Mouse (Mus musculus) hindbrain, embryonic 12.5 days (tissue): ENCODE measurements around the gene 1700037H04Rik. TPM values are rescaled to one million over a fixed set of nuclear protein-coding genes. Genes with fewer than 3 reads are reported as not detected.
A peak's percentile ranks its signal among the peaks of the same experiment; 100 is the strongest.

Experiments
- ATAC-seq: fragments of 200-750 bp; cut with Nextera tagmentation; 2 replicates; pipeline ENCODE4 v1.8.0; 2017; ENCODE audit warnings: moderate TSS enrichment; ENCODE audit not compliant: low FRiP score
- H3K27ac ChIP-seq: fragments of 300-500 bp; sonication (generic); 2 replicates; pipeline ENCODE4 v1.5.1; 2016; ENCODE audit warnings: mild to moderate bottlenecking
- H3K27me3 ChIP-seq: fragments of 300-500 bp; sonication (generic); 2 replicates; pipeline ENCODE4 v1.6.1; 2016; ENCODE audit warnings: mild to moderate bottlenecking
- H3K36me3 ChIP-seq: fragments of 300-500 bp; sonication (generic); 2 replicates; pipeline ENCODE4 v1.6.1; 2016; ENCODE audit warnings: mild to moderate bottlenecking
- H3K4me1 ChIP-seq: fragments of 300-500 bp; sonication (generic); 2 replicates; pipeline ENCODE4 v1.6.1; 2016
- H3K4me2 ChIP-seq: fragments of 300-500 bp; sonication (generic); replicated peaks from 2 replicates; pipeline ENCODE4 v1.6.1; 2016; ENCODE audit warnings: mild to moderate bottlenecking
- H3K4me3 ChIP-seq: fragments of 300-500 bp; sonication (generic); 2 replicates; pipeline ENCODE4 v1.5.1; 2016; ENCODE audit warnings: mild to moderate bottlenecking
- H3K9ac ChIP-seq: fragments of 300-500 bp; sonication (generic); 2 replicates; pipeline ENCODE4 v1.6.1; 2016; ENCODE audit warnings: mild to moderate bottlenecking, moderate library complexity
- H3K9me3 ChIP-seq: fragments of 300-500 bp; sonication (generic); replicated peaks from 2 replicates; pipeline ENCODE4 v1.6.1; 2016; ENCODE audit warnings: mild to moderate bottlenecking
- WGBS: fragments of 180-500 bp; shearing (Covaris S2); methylation state at CpG from one replicate; pipeline ENCODE4 v1.1.7; 2016; 5-methylcytosine and 5-hydroxymethylcytosine counted together
- polyA plus RNA-seq: library from polyadenylated mRNA; unstranded; fragments of >200 nt; fragmentation: Nextera tagmentation; extraction: Ambion mirVana; gene quantifications from 2 replicates; pipeline ENCODE4 v1.2.1, GENCODE M21; 2016

The 1700037H04Rik gene
- 87.4 and 89.7 TPM in 2 replicates for polyA plus RNA-seq

GRCm38 (mm10) chr2:131159938-131160581, at the start of gene 1700037H04Rik:
1700037H04Rik (minus strand) TSS chr2:131160081.
- H3K36me3 ChIP-seq = no peaks in the 10 kb centered on the region
- peak within 1 kb of the TSS; percentile 83 for H3K9ac ChIP-seq
- peaks cover 35% of the 10 kb centered on the region for H3K4me1 ChIP-seq
- peak within 1 kb of the TSS; percentile 95 for H3K27ac ChIP-seq
- 0 out of 2 replicates have a peak, but pooled peaks cover 5% of the 10 kb centered on the region for H3K9me3 ChIP-seq
- peak; percentile 96 for ATAC-seq
- no peaks in the 10 kb centered on the region for H3K27me3 ChIP-seq
- under 1% methylated on average over 54 of the region's 54 CpGs for WGBS
- H3K4me3 ChIP-seq = peak within 1 kb of the TSS; percentile 55
- peak within 1 kb of the TSS; percentile 81 for H3K4me2 ChIP-seq

DNA sequence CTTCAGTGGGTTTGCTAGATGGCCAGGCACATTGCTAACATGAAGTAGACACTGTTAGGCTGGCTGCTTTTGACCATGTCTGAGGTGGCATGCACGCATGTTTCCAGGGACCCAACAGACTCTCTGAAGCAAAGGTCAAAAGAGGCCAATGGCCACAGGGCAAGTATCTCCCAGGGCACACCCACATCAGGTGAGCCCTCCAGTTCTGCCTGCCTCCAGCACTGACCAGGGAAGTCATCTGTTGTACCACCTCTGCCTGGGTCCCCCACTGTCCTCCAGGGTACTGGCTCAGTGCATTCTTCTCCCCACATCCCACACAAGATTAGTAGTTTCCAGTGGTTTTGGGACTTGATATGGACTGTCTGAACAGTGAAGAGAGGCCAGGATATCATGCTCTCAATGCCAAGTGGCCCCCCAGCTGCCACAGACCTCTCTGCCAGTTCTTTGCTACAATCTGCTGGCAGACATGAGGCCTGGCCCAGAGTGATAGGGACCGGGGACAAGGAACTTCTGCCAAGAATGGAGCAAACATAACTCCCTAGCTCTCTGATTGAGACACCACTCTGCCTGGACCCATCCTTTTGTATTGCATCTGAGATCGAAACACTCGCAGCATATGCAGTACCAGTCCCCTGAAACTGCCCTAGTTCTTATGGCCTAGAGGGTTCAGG, 49.4 kb upstream of the 1700037H04Rik start:
- no peaks in the 10 kb centered on the region for H3K9me3 ChIP-seq
- peaks cover 19% of the 10 kb centered on the region for H3K36me3 ChIP-seq
- H3K9ac ChIP-seq = peak overlapping the region; percentile 62
- H3K4me2 ChIP-seq = peak overlapping the region; percentile 62
- 77% methylated on average over 4 of the region's 4 CpGs for WGBS
- no peak for ATAC-seq
- H3K4me3 ChIP-seq = peak overlapping the region; percentile 46; the same call in 1 of the 2 replicates
- H3K27me3 ChIP-seq = no peaks in the 10 kb centered on the region
- H3K4me1 ChIP-seq = peaks cover 12% of the 10 kb centered on the region
- peak overlapping the region; percentile 90; the same call in 1 of the 2 replicates for H3K27ac ChIP-seq

- 89% methylated on average over 2 of the region's 2 CpGs for WGBS
- ATAC-seq = no peak
- H3K4me2 ChIP-seq = no peak overlapping the region
Measured at GRCm38 (mm10) chr2:131208356-131208755, 48.5 kb upstream of the 1700037H04Rik start.

GRCm38 (mm10) chr2:131206778-131207177, 46.9 kb upstream of the 1700037H04Rik start, which contains the start of gene Ap5s1:
Ap5s1 (plus strand) TSS chr2:131207078.
- Histone ChIP-seq H3K9ac (no peak within 1 kb of the TSS), H3K4me2 (no peak within 1 kb of the TSS), H3K4me3 (no peak within 1 kb of the TSS), H3K9me3 (no peaks in the 10 kb centered on the region), H3K27ac (no peak within 1 kb of the TSS), H3K4me1 (peaks cover 12% of the 10 kb centered on the region), H3K27me3 (no peaks in the 10 kb centered on the region), H3K36me3 (no peaks in the 10 kb centered on the region)
- no peak for ATAC-seq
- WGBS = 79% methylated on average over 4 of the region's 4 CpGs

More at GRCm38 (mm10) chr2:131208356-131208755, 48.5 kb upstream of the 1700037H04Rik start:
- peaks cover 11% of the 10 kb centered on the region for H3K36me3 ChIP-seq
- no peaks in the 10 kb centered on the region for H3K9me3 ChIP-seq
- H3K9ac ChIP-seq = no peak overlapping the region
- H3K4me3 ChIP-seq = no peak overlapping the region
- H3K4me1 ChIP-seq = peaks cover 12% of the 10 kb centered on the region
- no peak overlapping the region for H3K27ac ChIP-seq
- H3K27me3 ChIP-seq = no peaks in the 10 kb centered on the region

GRCm38 (mm10) chr2:131205521-131206182, 45.8 kb upstream of the 1700037H04Rik start:
- no peak overlapping the region for H3K4me3 ChIP-seq
- no peaks in the 10 kb centered on the region for H3K36me3 ChIP-seq
- H3K9me3 ChIP-seq = no peaks in the 10 kb centered on the region
- no peaks in the 10 kb centered on the region for H3K27me3 ChIP-seq
- H3K4me2 ChIP-seq = no peak overlapping the region
- H3K4me1 ChIP-seq = peaks cover 6% of the 10 kb centered on the region
- ATAC-seq = no peak
- H3K9ac ChIP-seq = no peak overlapping the region
- WGBS = 89% methylated on average over 8 of the region's 8 CpGs
- no peak overlapping the region for H3K27ac ChIP-seq

DNA sequence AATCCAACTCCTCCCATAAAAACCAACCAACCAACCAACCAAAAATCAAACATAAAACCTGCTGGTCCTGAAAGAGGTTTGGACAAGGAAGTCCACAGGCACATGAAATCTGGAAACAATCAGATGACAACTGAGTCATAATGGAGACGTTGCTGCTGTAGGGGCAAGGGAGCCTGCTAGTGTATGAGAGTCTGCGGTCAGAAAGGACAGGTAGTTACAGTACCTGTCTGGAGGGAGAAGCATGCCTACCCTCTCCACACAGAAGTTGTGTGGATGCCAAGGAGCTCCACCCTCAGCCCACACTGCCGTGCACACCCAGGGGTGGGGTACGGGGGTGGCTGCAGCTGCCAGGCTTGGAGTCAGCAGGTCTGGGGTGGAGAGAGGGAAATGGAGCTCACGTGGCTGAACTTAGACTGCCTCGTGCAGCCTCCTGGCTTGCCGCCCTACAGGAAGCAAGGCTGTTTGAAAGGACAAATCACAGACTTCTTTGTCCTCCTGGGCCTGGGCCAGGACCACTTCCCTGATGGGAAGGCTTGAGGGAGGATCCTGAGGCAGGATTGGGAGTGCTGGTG, 44.6 kb upstream of the 1700037H04Rik start:
- peaks cover 3% of the 10 kb centered on the region for H3K4me1 ChIP-seq
- 50% methylated on average over 7 of the region's 7 CpGs for WGBS

DNA sequence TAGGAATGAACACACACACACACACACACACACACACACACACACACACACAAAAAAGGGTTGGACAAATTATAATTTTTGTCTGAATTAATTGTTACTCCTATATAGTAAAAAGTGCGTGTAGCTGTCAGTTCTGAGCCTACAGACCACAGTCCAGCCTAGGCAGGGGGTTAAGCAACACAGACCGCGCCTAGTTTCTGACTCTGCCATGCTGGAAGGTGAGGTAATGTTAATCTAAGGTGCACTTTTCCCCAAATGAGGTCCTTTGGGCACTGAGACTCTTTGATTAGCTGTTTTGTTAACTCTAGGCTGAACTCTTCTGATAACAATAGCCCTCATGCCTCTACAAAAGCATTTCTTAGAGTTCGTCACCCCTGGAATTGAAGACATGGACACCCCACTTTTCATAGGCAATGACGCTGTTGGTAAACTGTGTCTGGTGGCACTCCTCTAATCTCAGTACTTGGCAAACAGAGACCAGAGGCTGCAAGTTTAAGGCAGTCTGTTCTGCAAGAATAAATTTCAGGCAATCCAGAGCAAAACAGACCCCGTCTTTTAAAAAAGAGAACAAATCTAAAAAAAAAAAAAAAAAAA, 44.0 kb upstream of the 1700037H04Rik start:
- H3K9ac ChIP-seq = no peak overlapping the region
- no peak overlapping the region for H3K27ac ChIP-seq
- H3K4me2 ChIP-seq = no peak overlapping the region
- no peaks in the 10 kb centered on the region for H3K9me3 ChIP-seq
- no peak overlapping the region for H3K4me3 ChIP-seq
- no peaks in the 10 kb centered on the region for H3K27me3 ChIP-seq
- ATAC-seq = no peak
- no peaks in the 10 kb centered on the region; the same call in 1 of the 2 replicates for H3K4me1 ChIP-seq
- H3K36me3 ChIP-seq = peaks cover 6% of the 10 kb centered on the region; the same call in 1 of the 2 replicates
- 92% methylated on average over 6 of the region's 6 CpGs for WGBS

More for the DNA sequence above, 44.6 kb upstream of the 1700037H04Rik start:
- H3K27me3 ChIP-seq = no peaks in the 10 kb centered on the region
- peaks cover 6% of the 10 kb centered on the region; the same call in 1 of the 2 replicates for H3K36me3 ChIP-seq
- H3K27ac ChIP-seq = no peak overlapping the region
- H3K4me2 ChIP-seq = no peak overlapping the region
- H3K9ac ChIP-seq = no peak overlapping the region
- no peaks in the 10 kb centered on the region for H3K9me3 ChIP-seq
- no peak for ATAC-seq
- H3K4me3 ChIP-seq = no peak overlapping the region

DNA sequence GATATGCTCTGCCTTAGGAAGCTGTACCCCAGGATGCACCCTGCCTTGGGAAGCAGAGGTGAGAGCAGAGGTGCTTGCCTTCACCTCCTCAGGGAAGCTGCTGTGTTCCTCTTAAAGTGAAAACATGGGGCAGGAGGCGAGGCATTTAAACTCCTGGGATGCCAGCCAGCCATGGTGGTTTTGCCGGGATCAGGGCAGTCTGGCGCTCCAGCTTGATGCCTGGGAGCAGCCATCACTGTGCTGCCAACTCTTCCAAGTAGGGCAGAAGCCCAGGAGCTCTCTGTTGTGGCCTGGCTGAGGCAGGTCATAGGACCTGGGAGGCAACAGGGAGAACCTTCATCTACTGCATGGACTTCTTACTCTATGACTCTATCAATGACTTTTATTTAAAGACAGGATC, 41.4 kb upstream of the 1700037H04Rik start:
- H3K36me3 ChIP-seq = peaks cover 19% of the 10 kb centered on the region
- no peak overlapping the region for H3K4me3 ChIP-seq
- H3K27me3 ChIP-seq = no peaks in the 10 kb centered on the region
- H3K4me2 ChIP-seq = no peak overlapping the region
- no peaks in the 10 kb centered on the region; the same call in 1 of the 2 replicates for H3K4me1 ChIP-seq
- H3K9me3 ChIP-seq = no peaks in the 10 kb centered on the region
- H3K27ac ChIP-seq = no peak overlapping the region
- no peak overlapping the region for H3K9ac ChIP-seq
- WGBS = 94% methylated on average over 3 of the region's 3 CpGs
- no peak for ATAC-seq

- no peak for ATAC-seq
- 82% methylated on average over 2 of the region's 2 CpGs for WGBS
Measured at GRCm38 (mm10) chr2:131200710-131201109, 40.8 kb upstream of the 1700037H04Rik start.

GRCm38 (mm10) chr2:131196606-131197316, 36.9 kb upstream of the 1700037H04Rik start:
- H3K27ac ChIP-seq = no peak overlapping the region
- no peak for ATAC-seq
- peaks cover 57% of the 10 kb centered on the region for H3K36me3 ChIP-seq
- no peak overlapping the region for H3K4me3 ChIP-seq
- 95% methylated on average over 16 of the region's 16 CpGs for WGBS
- no peaks in the 10 kb centered on the region for H3K9me3 ChIP-seq
- H3K27me3 ChIP-seq = no peaks in the 10 kb centered on the region
- H3K9ac ChIP-seq = no peak overlapping the region
- H3K4me2 ChIP-seq = no peak overlapping the region
- H3K4me1 ChIP-seq = 0 out of 2 replicates have a peak, but pooled peaks cover 1% of the 10 kb centered on the region

More at GRCm38 (mm10) chr2:131200710-131201109, 40.8 kb upstream of the 1700037H04Rik start:
- no peaks in the 10 kb centered on the region for H3K27me3 ChIP-seq
- H3K4me3 ChIP-seq = no peak overlapping the region
- H3K9me3 ChIP-seq = no peaks in the 10 kb centered on the region
- no peak overlapping the region for H3K4me2 ChIP-seq
- no peaks in the 10 kb centered on the region; the same call in 1 of the 2 replicates for H3K4me1 ChIP-seq
- no peak overlapping the region for H3K9ac ChIP-seq
- peaks cover 23% of the 10 kb centered on the region for H3K36me3 ChIP-seq
- H3K27ac ChIP-seq = no peak overlapping the region

DNA sequence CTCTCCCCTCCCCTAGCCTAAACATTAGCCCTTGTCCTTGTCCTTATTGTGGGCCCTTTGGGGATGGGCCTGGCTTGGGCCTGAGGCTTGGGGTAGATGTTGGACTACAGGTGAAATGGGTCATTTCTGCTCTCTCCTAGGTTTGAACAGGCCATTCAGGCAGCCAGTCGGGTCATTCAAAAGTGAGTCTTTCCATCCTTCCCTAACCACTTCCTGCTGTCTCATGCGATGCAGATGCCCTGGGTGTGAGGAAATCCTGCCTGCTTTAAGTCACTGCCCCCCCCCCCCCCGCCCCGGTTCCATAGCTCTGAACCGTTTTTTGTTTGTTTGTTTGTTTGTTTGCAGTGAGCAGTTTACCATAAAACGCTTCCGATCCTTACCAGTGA, 31.1 kb upstream of the 1700037H04Rik start:
- Histone ChIP-seq H3K36me3 (peaks cover 39% of the 10 kb centered on the region), H3K4me3 (no peak overlapping the region), H3K9ac (no peak overlapping the region), H3K9me3 (no peaks in the 10 kb centered on the region), H3K27me3 (no peaks in the 10 kb centered on the region), H3K4me2 (0 out of 2 replicates have a peak overlapping the region, but pooled peaks have one; percentile 29), H3K4me1 (peaks cover 46% of the 10 kb centered on the region), H3K27ac (peak overlapping the region; percentile 87)
- ATAC-seq = no peak
- WGBS = 68% methylated on average over 7 of the region's 7 CpGs
